Mouse (Mus musculus) cerebellum, adult 9-11 months (tissue): ENCODE measurements at regions not wholly inside any gene's neighbourhood (a gene's known extent, or its start where the extent isn't known, plus 50 kb on each side); places are given as distances from the start of the nearest gene placed in this dataset.

ENCODE experiments used
- DNase-seq: peaks from one replicate; pipeline ENCODE4 v3.0.0; 2022

- DNase-seq = no peak
These were observed 284.8 kb upstream of the Grik2 start for GRCm38 (mm10) chr10:50073185-50073980.

GRCm38 (mm10) chr10:50071857-50072256 is 283.3 kb upstream of the Grik2 start:
- no peak for DNase-seq

- peak; percentile 87 for DNase-seq
These were observed 274.8 kb upstream of the Grik2 start for GRCm38 (mm10) chr10:50063392-50063791.

- peak; percentile 82 for DNase-seq
These were observed 274.1 kb upstream of the Grik2 start for GRCm38 (mm10) chr10:50062716-50063115.
